Mouse (Mus musculus): ENCODE measurements at regions not wholly inside any gene's neighbourhood (a gene's known extent, or its start where the extent isn't known, plus 50 kb on each side); places are given as distances from the start of the nearest gene placed in this dataset.

DNA sequence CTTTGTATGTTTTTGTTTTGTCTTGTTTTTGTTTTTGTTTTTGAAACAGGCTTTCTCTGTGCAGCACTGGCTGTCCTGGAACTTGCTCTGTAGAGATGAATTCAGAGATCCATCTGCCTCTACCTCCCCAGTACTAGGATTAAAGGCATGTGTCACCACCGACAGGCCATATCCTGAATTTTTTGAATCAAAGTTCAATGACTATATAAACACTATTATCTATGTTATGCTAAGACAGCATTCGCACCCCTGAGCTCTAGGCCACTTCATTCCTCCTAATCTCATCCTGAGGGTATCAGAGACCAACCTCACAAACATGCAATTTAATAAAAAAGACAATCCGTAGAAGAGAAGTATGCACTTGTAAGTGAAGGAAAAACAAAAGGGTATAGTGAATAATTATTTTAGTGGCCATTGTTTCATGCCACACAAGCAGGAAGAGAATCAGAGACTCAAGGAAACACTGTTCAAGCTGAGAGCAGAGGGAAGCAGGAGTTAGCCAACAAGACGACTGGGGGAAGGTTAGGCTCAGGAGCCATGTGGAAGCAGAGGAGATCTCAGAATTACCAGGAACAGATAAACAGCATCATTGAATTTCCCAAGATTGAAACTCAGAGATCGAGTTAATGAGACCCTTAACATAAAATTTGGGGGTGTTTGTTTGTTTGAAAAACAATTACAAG lies 101.2 kb upstream of the Cited2 start:
- no peak for ATAC-seq (replicated peaks; ENCODE audit: poor library complexity)

DNA sequence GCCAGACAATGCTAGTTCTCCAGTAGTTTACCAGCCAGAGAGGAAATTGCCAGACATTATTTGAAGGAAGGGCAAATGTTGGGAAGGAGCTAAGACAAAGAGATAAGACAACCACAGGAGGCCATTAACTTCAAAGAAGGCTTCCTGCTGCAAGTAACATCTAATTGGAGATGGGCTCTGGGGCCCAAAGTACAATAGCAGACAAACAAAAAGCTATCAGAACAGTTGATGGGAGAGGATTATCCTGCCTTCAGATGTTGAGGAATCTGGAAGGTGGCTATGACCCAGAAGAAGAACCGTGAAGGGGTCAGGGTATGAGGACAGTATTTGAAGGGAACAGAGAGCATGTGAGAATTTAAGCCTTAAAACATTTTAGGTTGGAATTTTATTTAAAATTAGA lies 100.2 kb upstream of the Cited2 start:
- no peak for ATAC-seq (replicated peaks; ENCODE audit: poor library complexity)

GRCm38 (mm10) chr10:17629709-17630108 lies 93.3 kb upstream of the Cited2 start:
- peak; percentile 84 for ATAC-seq (replicated peaks; ENCODE audit: poor library complexity)

DNA sequence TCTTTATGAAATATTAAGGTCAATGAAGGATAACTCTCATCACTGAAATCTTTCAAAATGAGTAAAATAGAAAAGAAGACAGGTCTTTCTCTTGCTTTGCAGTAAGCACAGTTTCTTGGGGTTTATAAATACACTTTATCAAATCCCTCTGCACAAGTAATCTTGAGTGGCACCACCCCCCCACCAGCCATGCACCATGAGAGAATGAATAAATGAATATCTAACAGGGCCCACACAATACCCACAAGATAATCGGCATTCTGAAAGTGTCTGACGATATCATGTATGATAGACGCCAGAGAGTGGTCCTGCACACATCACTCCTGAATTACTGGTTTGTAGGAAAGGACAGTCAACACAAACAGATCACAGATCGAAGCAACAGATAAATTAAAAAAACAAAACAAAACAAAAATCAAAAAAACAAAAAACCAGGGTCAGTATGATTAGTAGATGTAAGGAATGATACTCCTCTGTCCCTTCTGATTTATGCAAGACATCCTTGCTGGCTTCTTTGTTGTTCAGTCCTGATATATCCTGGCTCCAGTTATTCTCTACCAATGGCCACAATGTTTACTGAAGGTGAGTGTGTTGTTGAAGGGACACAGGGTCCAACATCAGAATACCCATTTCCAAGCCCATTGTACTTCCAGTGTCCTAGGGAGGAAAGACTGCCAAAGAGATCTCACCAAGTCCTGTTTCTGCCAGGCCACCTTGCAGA lies 92.0 kb upstream of the Cited2 start:
- ATAC-seq (replicated peaks; ENCODE audit: poor library complexity): no peak

- ATAC-seq (replicated peaks; ENCODE audit: poor library complexity): peak; percentile 36; the same call in 1 of the 2 replicates
These were observed 91.2 kb upstream of the Cited2 start for GRCm38 (mm10) chr10:17631817-17632216.

GRCm38 (mm10) chr10:17632959-17633674 lies 89.9 kb upstream of the Cited2 start:
- no peak for ATAC-seq (replicated peaks; ENCODE audit: poor library complexity)

GRCm38 (mm10) chr10:17645363-17645762 lies 77.7 kb upstream of the Cited2 start:
- peak; percentile 39 for ATAC-seq (replicated peaks; ENCODE audit: poor library complexity)

DNA sequence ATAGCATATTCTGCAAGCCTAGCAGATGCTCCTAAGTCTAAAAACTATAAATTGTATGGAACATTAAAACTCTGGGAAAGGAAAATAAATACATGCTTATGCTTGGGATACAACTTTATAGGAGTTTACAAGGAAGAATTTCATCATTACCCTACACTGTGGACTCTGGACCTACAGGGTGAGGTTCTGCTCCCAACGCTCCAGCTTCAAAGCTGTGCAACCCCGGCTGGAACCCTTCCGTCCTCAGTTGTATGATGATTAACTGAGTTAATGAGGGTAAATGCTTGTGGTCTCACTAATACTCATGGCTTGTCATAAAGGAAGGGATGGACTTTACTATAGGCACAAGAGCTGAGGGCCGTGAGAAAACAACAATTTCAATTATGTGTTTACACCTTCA lies 76.6 kb upstream of the Cited2 start:
- ATAC-seq (replicated peaks; ENCODE audit: poor library complexity): no peak

DNA sequence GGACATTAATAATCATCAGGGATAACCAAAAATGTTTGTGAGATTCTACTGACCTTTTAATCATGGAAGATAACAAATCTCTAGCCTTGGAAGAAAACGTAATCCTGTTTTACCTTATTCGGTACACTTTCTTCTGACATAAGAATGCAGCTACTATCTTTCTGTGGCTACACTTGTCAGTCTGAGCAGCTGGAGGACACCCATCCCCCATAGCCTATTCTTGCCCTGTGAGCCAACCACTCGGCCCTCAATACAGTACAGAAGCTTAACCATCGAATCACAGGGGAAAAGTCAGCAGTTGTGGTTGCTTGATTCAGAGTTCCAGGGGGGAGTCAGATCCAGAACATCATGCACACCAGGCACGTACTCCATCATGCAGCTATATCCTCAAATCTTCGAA lies 74.9 kb upstream of the Cited2 start:
- ATAC-seq (replicated peaks; ENCODE audit: poor library complexity): no peak

- ATAC-seq (replicated peaks; ENCODE audit: poor library complexity): no peak
These were observed 71.8 kb upstream of the Cited2 start for GRCm38 (mm10) chr10:17650997-17651750.

DNA sequence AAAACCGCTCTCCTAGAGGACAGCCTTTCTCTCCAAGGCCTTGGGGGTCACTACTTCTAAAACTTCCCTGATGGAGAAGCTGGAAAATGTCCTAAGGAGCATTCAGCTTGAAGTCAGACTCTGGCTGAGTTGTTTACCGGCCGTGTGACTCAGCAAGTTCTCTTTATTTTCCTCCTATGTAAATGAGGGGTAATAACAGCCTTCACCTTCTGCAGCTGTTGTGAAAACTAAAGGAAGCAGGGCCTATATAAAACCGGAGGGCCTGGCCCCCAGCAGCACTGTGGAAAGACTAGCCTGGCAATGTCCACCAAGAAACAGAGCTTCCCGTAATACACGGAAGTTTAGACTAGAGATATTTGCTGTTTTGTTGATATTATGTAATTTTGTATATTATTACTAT lies 69.7 kb upstream of the Cited2 start:
- peak; percentile 58 for ATAC-seq (replicated peaks; ENCODE audit: poor library complexity)

GRCm38 (mm10) chr10:17653785-17654184 lies 69.2 kb upstream of the Cited2 start:
- ATAC-seq (replicated peaks; ENCODE audit: poor library complexity): no peak

DNA sequence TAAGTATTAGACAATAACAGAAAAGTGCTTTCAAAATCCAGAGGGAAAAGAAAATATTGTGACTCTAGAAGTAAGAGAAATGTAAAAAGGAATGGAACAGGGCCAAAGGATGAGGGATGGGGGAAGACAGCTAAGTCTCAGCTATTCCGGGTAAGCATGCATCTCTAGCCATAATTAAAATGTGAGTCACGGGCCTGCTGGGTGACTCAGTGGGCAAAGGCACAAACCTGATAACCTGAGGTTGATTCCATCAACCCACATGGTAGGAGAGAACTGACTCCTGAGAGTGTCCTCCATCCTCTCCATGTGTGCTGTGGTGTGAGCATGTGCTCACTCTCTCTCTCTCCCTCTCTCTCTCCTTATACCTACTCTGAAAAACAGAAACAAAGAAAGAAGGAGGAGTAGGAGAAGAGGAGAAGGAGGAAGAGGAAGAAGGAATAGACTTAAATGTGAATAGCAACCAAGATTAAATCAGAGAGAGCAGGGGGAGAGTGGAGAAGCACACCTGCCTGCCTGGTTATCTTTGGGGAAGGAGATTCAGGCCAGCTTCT lies 68.6 kb upstream of the Cited2 start:
- no peak for ATAC-seq (replicated peaks; ENCODE audit: poor library complexity)

DNA sequence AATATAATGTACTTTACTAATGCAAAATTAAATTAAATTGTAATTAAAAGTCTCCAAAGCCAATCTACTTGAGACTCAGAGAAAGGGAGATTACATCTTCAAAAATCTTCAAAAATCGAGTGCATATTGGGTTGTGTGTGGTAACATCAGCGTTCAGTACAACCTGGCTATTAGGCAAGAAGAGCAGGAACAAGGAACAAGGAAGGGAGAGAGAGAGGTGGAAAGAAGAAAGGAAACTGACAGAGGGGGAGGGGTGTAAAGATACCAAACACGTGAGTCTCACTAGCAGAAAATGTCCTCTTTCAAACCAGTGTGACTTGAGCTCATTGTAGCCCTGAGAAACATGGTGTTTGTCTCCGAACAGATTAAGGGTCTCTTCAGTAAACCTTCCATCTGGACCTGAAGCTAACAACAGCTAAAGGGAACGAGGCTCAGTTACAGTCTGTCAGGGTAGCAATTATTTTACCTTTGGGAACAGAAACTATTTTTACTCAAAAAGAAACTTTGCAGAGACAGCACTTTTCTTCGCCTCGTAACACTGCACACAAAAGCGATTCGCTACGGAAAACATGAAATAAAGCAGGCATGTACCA lies 67.5 kb upstream of the Cited2 start:
- peak; percentile 76 for ATAC-seq (replicated peaks; ENCODE audit: poor library complexity)

GRCm38 (mm10) chr10:17656305-17656704 lies 66.7 kb upstream of the Cited2 start:
- ATAC-seq (replicated peaks; ENCODE audit: poor library complexity): no peak

DNA sequence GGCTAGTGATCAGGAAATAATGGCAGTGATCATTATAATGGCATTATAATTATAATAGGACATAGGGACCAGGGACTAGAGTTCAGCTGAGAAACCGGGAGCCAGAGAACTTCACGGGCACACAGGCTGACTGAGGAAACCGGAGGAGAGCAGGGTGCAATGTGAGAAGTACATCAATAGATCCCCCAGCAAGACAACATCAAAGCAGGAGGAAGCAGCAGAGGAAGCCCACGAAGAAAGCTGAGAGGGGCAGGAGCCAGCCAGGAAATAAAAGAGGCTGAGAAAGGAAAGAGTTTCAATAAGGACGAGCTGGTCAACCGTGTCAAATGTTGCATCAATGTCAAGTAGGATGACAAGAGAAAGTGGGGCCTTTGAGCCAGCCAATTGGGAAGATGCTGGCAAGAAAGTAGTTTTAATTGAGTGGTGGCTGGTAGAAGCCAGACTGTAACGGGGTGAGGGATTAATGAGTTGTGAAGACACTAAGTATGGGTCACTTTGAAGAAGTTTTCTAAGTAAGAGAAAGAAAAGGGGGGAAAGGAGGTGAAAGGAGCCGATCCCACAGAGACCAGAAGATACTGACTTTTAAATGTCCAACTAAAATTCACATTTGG lies 66.0 kb upstream of the Cited2 start:
- no peak for ATAC-seq (replicated peaks; ENCODE audit: poor library complexity)

GRCm38 (mm10) chr10:17659575-17659974 lies 63.4 kb upstream of the Cited2 start:
- ATAC-seq (replicated peaks; ENCODE audit: poor library complexity): no peak

GRCm38 (mm10) chr10:17660836-17661452 lies 62.1 kb upstream of the Cited2 start:
- peak; percentile 89 for ATAC-seq (replicated peaks; ENCODE audit: poor library complexity)

DNA sequence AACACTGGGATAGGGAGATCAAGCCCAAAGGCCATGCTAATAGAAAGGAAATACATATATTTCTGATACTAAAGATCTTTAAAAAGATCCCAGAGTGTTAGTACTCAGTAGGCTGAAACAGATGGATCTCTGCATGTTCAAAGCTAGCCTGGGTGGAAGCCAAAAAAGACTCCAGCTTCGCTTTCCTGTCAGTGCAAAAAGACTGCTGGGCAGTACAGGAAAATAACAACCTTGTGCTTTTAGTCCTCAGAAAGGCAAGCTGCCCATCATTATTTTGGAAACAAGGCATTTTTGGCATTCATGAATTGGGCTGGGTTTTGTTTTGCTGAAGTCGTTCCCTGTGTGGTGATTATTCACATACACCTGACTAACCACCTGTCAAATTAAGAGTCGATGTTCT lies 56.9 kb upstream of the Cited2 start:
- no peak for ATAC-seq (replicated peaks; ENCODE audit: poor library complexity)

DNA sequence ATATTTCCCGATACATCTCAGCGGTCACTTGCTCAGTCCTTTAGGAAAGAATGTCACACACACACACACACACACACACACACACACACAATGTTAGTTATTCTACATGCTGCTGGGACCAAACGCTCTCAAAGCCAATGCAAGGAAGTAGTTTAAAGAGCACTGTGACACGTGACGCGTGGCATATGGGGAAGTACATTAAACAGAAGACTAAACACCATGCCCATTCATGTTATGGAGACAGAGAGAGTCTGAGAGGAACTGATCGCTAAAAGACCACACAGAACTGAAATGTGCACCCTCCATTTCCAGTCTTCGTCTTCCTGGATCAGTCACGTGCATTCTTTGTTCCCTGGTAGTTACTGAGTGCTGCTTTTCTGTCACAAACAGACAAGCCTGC lies 53.6 kb upstream of the Cited2 start:
- peak; percentile 94 for ATAC-seq (replicated peaks; ENCODE audit: poor library complexity)

Data from megakaryocyte progenitor cell, adult 5-6 weeks (primary cell).